Mouse (Mus musculus) spleen, adult 2 months (tissue): Measurements from ENCODE around the gene Dnal4. TPM values are rescaled to one million over a fixed set of nuclear protein-coding genes. Genes with fewer than 3 reads are reported as not detected.

Source experiments
- DNase-seq, 2 experiments: peaks; one replicate each; pipeline versions ENCODE4 v3.0.0 to v3.0.0-alpha.2; 2012 to 2021; ENCODE audit warnings: low spot score in 2 of 2, low read depth in 1 of 2
- H3K27ac ChIP-seq: fragments of 200-500 bp; 2 replicates; pipeline ENCODE4 v1.5.1; 2012; ENCODE audit warnings: low read length, inconsistent platforms; ENCODE audit not compliant: insufficient read depth
- H3K27me3 ChIP-seq: fragments of 200-500 bp; 2 replicates; pipeline ENCODE4 v1.6.1; 2012; ENCODE audit warnings: mild to moderate bottlenecking, moderate library complexity, low read length, inconsistent platforms; ENCODE audit not compliant: control insufficient read depth, insufficient read depth
- H3K36me3 ChIP-seq: fragments of 200-500 bp; 2 replicates; pipeline ENCODE4 v1.6.1; 2012; ENCODE audit warnings: mild to moderate bottlenecking, low read length, inconsistent platforms; ENCODE audit not compliant: control insufficient read depth, insufficient read depth
- H3K4me1 ChIP-seq: fragments of 200-500 bp; 2 replicates; pipeline ENCODE4 v1.6.1; 2011; ENCODE audit warnings: inconsistent platforms; ENCODE audit not compliant: control insufficient read depth, insufficient read depth, insufficient read length
- H3K4me3 ChIP-seq: fragments of 200-500 bp; 2 replicates; pipeline ENCODE4 v1.5.1; 2011; ENCODE audit warnings: mild to moderate bottlenecking, inconsistent platforms; ENCODE audit not compliant: insufficient read depth, insufficient read length; ENCODE audit errors: extremely low read depth
- CTCF ChIP-seq: fragments of 200-500 bp; IDR thresholded peaks from 2 replicates; pipeline ENCODE4 v1.5.1; 2011; ENCODE audit warnings: mild to moderate bottlenecking, inconsistent platforms; ENCODE audit not compliant: insufficient read depth, insufficient read length, insufficient replicate concordance; ENCODE audit errors: extremely low read depth
- POLR2A ChIP-seq: fragments of 200-500 bp; IDR thresholded peaks from 2 replicates; pipeline ENCODE4 v1.6.1; 2011; ENCODE audit warnings: low read depth, low read length, inconsistent platforms
- WGBS: fragments of 180-500 bp; shearing (Covaris S2); methylation state at CpG from one replicate; pipeline ENCODE4 v1.1.7; 2018; 5-methylcytosine and 5-hydroxymethylcytosine counted together
- polyA plus RNA-seq: library from polyadenylated mRNA; depleted of rRNA; stranded (reverse); fragments of >200 nt; gene quantifications from 2 replicates; pipeline ENCODE4 v1.2.3, GENCODE M21; 2012

Gene Dnal4
- polyA plus RNA-seq, 1 experiment, result 18.1 TPM

DNA sequence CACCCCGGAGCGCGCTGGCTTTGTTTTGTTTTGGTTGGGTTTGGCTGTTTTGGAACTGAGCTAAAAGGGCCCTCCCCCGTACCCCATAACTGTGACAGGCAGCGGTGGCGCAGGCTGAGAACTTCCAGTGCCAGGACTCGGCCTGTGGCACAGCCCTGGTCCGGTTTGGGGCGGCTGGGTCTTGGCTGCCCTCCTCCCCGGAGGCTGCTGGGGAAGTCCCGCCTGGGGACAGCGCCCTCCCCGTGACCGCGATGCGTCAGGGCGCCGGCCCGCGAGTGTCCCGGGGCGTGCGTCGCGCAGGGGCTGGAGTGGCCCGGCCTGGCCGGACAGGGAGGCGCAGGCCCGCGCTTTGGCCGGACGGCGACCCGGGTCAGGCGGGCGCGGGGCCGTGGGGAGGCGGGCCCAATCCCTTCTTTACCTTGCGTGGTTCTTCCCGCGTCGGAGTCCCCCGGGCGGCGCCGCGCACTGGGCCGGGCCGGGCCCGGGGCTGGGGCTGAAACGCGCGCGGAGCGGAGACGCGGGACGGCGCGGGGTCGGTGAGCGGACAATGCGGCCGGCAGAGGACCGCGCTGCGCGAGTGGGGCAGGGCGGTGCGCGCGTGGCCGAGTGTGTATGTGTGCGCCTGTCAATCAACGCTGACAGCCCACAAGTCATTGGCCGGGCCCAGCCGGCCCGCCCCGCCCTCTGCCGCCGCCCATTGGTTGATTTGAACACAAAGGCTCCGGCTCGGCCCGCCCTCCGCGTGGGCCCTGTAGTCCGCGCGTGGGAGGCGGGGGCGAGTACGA is 35.5 kb downstream of the Dnal4 start, which contains the start of gene Sun2:
Sun2 (minus strand) TSS at position 616 of the 785 bp plus-strand sequence.
- peak; percentile 29 for TF ChIP-seq POLR2A
- no peak for TF ChIP-seq CTCF
- H3K27me3 ChIP-seq, result no peaks in the 10 kb centered on the region
- H3K27ac ChIP-seq, result peak within 1 kb of the TSS; percentile 99
- peak; percentile 76 to 91 for DNase-seq
- peak within 1 kb of the TSS; percentile 95 for H3K4me3 ChIP-seq
- under 1% methylated on average over 62 of the region's 93 CpGs for WGBS
- peaks cover 16% of the 10 kb centered on the region for H3K36me3 ChIP-seq
- peaks cover 17% of the 10 kb centered on the region for H3K4me1 ChIP-seq

DNA sequence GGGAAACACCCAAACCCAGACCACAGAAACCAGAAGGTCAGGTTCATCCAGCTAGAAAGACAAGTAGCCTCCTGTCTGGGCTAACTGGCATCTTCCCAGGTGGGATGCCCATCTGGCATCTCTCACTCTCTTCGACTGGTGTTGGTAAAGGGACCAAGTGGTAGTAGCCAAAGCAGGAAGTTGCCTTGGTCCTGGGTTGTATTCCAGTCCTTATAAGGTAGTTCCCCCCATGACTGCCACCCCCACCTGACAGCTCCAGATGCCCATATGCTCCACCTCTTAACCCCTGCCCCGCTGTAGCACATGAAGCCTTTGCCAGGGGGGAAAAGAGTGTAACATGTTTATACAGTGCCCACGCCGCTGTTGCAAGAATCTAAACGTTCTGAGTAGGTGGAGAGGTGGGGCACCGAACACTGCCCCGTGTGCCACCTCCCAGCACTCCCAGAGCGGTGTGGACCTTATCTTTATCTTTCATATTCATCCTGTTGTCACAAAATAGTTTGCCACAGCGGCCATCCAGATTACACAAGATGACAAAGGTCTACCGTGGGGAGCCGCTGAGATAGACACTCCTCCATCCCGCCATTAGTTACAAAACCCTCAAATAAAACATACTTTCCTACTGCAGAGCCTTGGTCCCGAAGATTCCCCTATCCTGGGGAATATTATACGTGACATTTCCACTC is 36.3 kb downstream of the Dnal4 start:
- peak; percentile 50 to 72 for DNase-seq
- Histone ChIP-seq H3K4me1 (peaks cover 17% of the 10 kb centered on the region), H3K36me3 (peaks cover 24% of the 10 kb centered on the region), H3K27ac (peak overlapping the region; percentile 99), H3K27me3 (no peaks in the 10 kb centered on the region), H3K4me3 (peak overlapping the region; percentile 95)
- 0% methylated on average over 14 of the region's 14 CpGs for WGBS
- TF ChIP-seq POLR2A (no peak; the same call in 1 of the 2 replicates), CTCF (no peak)

DNA sequence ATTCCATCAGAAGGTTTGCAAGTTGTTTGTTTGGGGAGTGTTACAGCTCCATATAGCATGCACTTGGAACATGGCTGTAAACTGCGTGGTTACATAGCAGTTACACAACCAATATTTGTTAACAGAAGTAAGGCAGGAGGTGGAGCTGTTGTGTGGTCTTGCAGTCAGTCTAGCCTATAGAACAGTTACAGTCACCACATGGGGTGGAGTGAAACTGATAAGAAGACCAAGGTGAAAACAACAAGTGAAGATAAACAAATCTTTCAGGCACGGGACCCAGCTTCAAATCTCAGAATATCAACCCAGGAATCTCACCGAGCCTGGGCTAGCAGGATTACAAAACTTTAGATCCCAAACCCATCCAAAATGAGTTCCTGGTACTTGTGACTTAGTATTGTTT is 36.9 kb downstream of the Dnal4 start:
- TF ChIP-seq POLR2A (no peak), CTCF (no peak)
- peak overlapping the region; percentile 99 for H3K27ac ChIP-seq
- peaks cover 19% of the 10 kb centered on the region for H3K4me1 ChIP-seq
- H3K4me3 ChIP-seq, result peak overlapping the region; percentile 95
- peaks cover 27% of the 10 kb centered on the region for H3K36me3 ChIP-seq
- DNase-seq, result no peak
- no peaks in the 10 kb centered on the region for H3K27me3 ChIP-seq
- 45% methylated on average over 3 of the region's 3 CpGs for WGBS

DNA sequence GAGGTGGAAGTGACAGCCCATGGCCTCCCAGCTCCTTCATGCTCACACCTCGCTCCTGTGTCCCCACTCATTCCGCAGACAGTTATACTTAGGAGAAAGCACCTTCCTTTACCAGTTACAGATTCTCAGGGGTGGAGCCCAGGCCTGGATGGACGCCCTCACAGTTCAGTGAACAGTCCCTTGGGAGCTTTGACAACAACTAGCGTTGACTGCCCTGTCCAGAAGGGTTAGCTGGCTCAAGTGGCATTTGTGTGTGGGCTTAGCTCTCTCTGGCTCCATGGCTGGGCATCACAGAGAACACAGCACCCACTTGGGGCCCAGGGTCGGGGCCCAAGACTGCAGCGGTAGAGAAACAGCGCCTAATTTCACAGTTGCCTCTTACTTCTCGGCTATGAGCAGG is 43.3 kb downstream of the Dnal4 start:
- TF ChIP-seq CTCF (no peak), POLR2A (no peak)
- H3K27me3 ChIP-seq, result no peaks in the 10 kb centered on the region
- peaks cover 13% of the 10 kb centered on the region; the same call in 1 of the 2 replicates for H3K4me1 ChIP-seq
- 83% methylated on average over 8 of the region's 8 CpGs for WGBS
- no peak overlapping the region for H3K4me3 ChIP-seq
- no peak for DNase-seq
- 0 out of 2 replicates have a peak overlapping the region, but pooled peaks have one; percentile 11 for H3K27ac ChIP-seq
- peaks cover 64% of the 10 kb centered on the region for H3K36me3 ChIP-seq

DNA sequence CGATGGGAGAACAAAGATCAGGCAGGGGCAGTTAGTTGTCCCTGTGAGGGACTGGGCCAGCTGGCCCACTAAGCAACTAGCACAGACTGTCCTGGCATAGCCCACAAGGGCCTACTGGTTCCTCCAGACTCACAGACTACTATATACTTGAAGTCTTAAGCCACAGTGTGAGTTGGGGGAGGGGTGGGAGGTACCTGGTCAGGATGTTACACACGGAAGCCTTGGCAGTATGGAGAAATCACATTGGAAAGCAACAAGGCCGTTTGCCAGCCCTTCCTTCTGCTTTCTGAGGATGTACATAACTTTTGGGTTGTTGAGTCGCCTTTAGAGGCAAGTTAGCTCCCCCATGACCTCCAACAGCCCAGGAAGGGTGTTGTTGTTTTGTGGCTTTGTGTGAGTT is 44.0 kb downstream of the Dnal4 start:
- Histone ChIP-seq H3K4me1 (peaks cover 7% of the 10 kb centered on the region; the same call in 1 of the 2 replicates), H3K36me3 (peaks cover 67% of the 10 kb centered on the region), H3K27ac (no peak overlapping the region), H3K27me3 (no peaks in the 10 kb centered on the region), H3K4me3 (no peak overlapping the region)
- 70% methylated on average over 4 of the region's 4 CpGs for WGBS
- TF ChIP-seq CTCF (no peak), POLR2A (no peak)
- no peak for DNase-seq

DNA sequence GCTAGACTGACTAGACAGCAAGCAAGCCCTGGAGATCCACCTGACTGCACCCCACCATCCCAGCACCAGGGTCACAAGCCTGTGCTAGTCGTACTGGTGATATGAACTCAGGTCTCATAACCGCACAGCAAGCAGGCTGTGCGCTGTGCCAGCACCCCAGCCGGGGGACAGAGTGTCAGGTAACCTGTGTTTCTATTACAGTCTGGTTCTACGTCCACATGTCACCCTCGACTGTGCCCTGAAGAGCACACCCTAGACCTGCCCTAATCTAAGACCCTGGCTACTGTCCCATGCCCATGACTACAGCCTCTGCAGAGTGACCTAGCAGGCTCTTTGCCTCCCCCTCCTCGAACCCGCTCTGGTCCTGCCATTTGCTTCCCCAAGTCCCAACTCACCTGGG is 44.5 kb downstream of the Dnal4 start:
- Histone ChIP-seq H3K36me3 (peaks cover 67% of the 10 kb centered on the region), H3K27ac (no peak overlapping the region), H3K4me1 (peaks cover 4% of the 10 kb centered on the region; the same call in 1 of the 2 replicates), H3K27me3 (no peaks in the 10 kb centered on the region), H3K4me3 (no peak overlapping the region)
- DNase-seq, result no peak
- WGBS, result 91% methylated on average over 8 of the region's 8 CpGs
- TF ChIP-seq POLR2A (no peak), CTCF (no peak)
